Mouse (Mus musculus): ENCODE measurements around the gene Shq1. TPM values are rescaled to one million over a fixed set of nuclear protein-coding genes. Genes with fewer than 3 reads are reported as not detected.

Shq1 gene
- polyA plus RNA-seq, 1 experiment from 2014 or later: 16.1 TPM

DNA sequence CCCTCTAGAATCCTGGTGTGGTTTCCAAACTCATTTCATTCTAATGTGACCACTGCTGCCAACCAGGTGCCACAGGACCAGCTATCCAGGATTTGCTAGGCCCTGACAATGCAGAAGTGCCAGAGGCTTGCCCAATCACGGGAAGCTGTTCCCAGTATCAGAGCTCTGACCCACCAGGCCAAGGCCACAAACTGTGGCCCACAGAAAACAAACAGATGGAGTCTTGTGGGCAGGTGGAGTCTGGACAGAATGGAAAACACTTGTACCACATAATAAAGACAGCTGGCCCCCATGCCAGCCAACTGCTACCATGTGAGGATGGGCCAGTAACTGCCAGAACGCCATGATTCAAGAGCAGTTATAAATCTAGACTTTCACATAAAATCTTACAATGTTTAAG is 89.0 kb downstream of the Shq1 start:
- Histone ChIP-seq H3K36me3 (ENCODE audit: control insufficient read depth, insufficient read depth, low read length) (no peaks in the 10 kb centered on the region), H3K27me3 (ENCODE audit: control insufficient read depth, insufficient read depth, low read length) (no peaks in the 10 kb centered on the region), H3K9ac (ENCODE audit: low read length) (no peak overlapping the region), H3K9me3 (ENCODE audit: control insufficient read depth, low read length) (no peaks in the 10 kb centered on the region), H3K4me3 (ENCODE audit: low read depth, low read length) (no peak overlapping the region), H3K27ac (ENCODE audit: low read depth, low read length) (no peak overlapping the region), H3K4me2 (ENCODE audit: low read depth) (no peak overlapping the region), H3K4me1 (ENCODE audit: control insufficient read depth, insufficient read depth, low read length) (no peaks in the 10 kb centered on the region)
- ATAC-seq (ENCODE audit: insufficient read depth, low FRiP score, low TSS enrichment) (no peak), DNase-seq (ENCODE audit: low spot score) (no peak)
- WGBS: 74% methylated on average over 2 of the region's 2 CpGs

DNA sequence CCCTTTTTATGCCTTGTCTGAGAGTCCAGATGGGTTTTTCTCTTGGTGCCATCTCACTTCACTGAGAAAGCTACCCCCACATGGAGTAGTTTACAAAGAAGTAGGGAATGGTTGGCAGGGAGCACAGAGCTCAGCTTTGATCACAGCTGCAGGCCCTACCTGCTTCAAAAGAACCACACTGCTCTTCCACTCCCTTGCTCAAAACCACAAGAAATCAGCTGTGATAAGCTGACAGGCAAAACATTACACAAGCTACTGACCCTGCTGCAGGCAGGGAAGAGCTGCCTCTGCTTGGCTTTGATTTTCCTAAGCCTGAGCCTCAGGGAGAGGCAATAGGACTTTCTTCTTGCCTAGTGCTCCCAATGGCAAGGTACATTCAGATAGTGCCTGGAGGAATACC is 89.9 kb downstream of the Shq1 start:
- no peaks in the 10 kb centered on the region for H3K4me1 ChIP-seq (ENCODE audit: control insufficient read depth, insufficient read depth, low read length)
- no peak overlapping the region for H3K27ac ChIP-seq (ENCODE audit: low read depth, low read length)
- ATAC-seq (ENCODE audit: insufficient read depth, low FRiP score, low TSS enrichment) (no peak), DNase-seq (ENCODE audit: low spot score) (no peak)
- no peaks in the 10 kb centered on the region for H3K9me3 ChIP-seq (ENCODE audit: control insufficient read depth, low read length)
- peak overlapping the region; percentile 22; the same call in 1 of the 2 replicates for H3K9ac ChIP-seq (ENCODE audit: low read length)
- no peak overlapping the region for H3K4me2 ChIP-seq (ENCODE audit: low read depth)
- H3K4me3 ChIP-seq (ENCODE audit: low read depth, low read length): no peak overlapping the region
- H3K36me3 ChIP-seq (ENCODE audit: control insufficient read depth, insufficient read depth, low read length): no peaks in the 10 kb centered on the region
- no peaks in the 10 kb centered on the region for H3K27me3 ChIP-seq (ENCODE audit: control insufficient read depth, insufficient read depth, low read length)

DNA sequence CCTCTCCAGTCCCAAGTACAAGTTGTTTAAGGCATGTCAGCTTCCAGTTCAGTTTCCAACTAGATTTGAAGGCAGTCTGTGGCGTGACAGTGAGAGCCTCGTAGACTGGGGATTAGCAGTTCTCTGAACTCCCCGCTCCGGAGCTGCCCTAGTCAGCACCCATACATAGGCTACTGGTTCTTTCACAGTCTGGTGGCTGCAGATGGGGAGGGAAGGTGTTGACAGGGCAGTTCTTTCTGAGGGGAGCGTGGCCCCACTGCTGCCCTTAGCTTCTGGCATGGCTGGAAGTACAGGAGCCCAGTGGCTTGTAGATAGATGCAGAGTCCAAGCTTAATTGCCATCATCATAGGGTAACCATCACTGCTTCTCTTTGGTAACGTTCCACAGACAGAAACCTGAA is 93.4 kb downstream of the Shq1 start:
- Histone ChIP-seq H3K27ac (ENCODE audit: low read depth, low read length) (no peak overlapping the region), H3K4me1 (ENCODE audit: control insufficient read depth, insufficient read depth, low read length) (no peaks in the 10 kb centered on the region), H3K4me2 (ENCODE audit: low read depth) (no peak overlapping the region), H3K4me3 (ENCODE audit: low read depth, low read length) (no peak overlapping the region), H3K9ac (ENCODE audit: low read length) (no peak overlapping the region), H3K9me3 (ENCODE audit: control insufficient read depth, low read length) (no peaks in the 10 kb centered on the region), H3K27me3 (ENCODE audit: control insufficient read depth, insufficient read depth, low read length) (no peaks in the 10 kb centered on the region), H3K36me3 (ENCODE audit: control insufficient read depth, insufficient read depth, low read length) (no peaks in the 10 kb centered on the region)
- no peak for ATAC-seq (ENCODE audit: insufficient read depth, low FRiP score, low TSS enrichment)
- 90% methylated on average over 6 of the region's 6 CpGs for whole genome bisulfite sequencing
- no peak for DNase-seq (ENCODE audit: low spot score)

DNA sequence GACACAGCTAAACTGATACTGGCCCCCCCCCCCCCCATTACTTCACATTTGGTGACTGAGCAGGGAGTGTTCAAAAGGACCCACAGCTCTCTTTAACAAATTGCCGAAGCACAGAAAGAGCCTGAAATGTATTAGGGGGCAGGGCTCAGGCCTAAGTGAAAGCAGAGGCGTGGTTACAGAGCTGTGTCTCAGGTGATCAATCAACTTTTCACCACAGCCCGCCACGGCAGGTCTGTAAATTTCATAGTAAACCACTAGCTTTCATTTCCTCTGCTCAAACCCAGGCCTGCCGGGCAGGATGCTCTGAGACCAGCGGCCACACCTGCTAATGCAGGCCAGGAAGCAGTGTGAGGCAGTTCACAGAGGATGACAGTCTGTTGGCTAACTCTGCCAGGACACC is 94.8 kb downstream of the Shq1 start:
- DNase-seq (ENCODE audit: low spot score): no peak
- H3K27ac ChIP-seq (ENCODE audit: low read depth, low read length): no peak overlapping the region
- ATAC-seq (ENCODE audit: insufficient read depth, low FRiP score, low TSS enrichment): no peak
- H3K9me3 ChIP-seq (ENCODE audit: control insufficient read depth, low read length): no peaks in the 10 kb centered on the region
- H3K27me3 ChIP-seq (ENCODE audit: control insufficient read depth, insufficient read depth, low read length): no peaks in the 10 kb centered on the region
- H3K4me1 ChIP-seq (ENCODE audit: control insufficient read depth, insufficient read depth, low read length): no peaks in the 10 kb centered on the region
- no peak overlapping the region for H3K9ac ChIP-seq (ENCODE audit: low read length)
- WGBS: 15% methylated on average over 6 of the region's 6 CpGs
- no peak overlapping the region for H3K4me2 ChIP-seq (ENCODE audit: low read depth)
- no peak overlapping the region for H3K4me3 ChIP-seq (ENCODE audit: low read depth, low read length)
- H3K36me3 ChIP-seq (ENCODE audit: control insufficient read depth, insufficient read depth, low read length): no peaks in the 10 kb centered on the region

DNA sequence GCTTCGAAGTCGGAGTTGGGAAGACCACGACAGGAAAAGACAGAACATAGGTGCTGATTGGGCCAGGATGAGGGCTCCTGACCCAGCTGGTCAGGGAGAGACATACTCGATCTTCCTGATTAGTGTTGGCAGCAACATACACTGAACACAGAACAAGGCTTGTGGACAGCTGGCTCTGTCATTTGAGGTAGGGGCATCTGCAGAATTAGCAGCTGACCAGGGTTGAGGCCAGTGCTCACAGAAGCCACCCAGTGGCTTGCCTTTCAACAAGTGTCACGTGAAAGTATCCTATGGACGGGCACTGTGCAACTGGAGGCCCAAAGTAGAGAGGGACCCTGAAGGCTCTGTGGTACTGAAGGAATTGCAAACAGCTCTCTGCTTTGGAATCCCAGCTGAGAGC is 104.2 kb downstream of the Shq1 start:
- peaks cover 24% of the 10 kb centered on the region for H3K4me1 ChIP-seq (ENCODE audit: control insufficient read depth, insufficient read depth, low read length)
- no peak overlapping the region for H3K4me3 ChIP-seq (ENCODE audit: low read depth, low read length)
- ATAC-seq (ENCODE audit: insufficient read depth, low FRiP score, low TSS enrichment): no peak
- no peak overlapping the region for H3K4me2 ChIP-seq (ENCODE audit: low read depth)
- no peaks in the 10 kb centered on the region for H3K9me3 ChIP-seq (ENCODE audit: control insufficient read depth, low read length)
- H3K27me3 ChIP-seq (ENCODE audit: control insufficient read depth, insufficient read depth, low read length): 0 out of 2 replicates have a peak, but pooled peaks cover 3% of the 10 kb centered on the region
- H3K36me3 ChIP-seq (ENCODE audit: control insufficient read depth, insufficient read depth, low read length): no peaks in the 10 kb centered on the region
- H3K27ac ChIP-seq (ENCODE audit: low read depth, low read length): no peak overlapping the region
- WGBS: 73% methylated on average over 6 of the region's 6 CpGs
- no peak overlapping the region for H3K9ac ChIP-seq (ENCODE audit: low read length)
- no peak for DNase-seq (ENCODE audit: low spot score)

DNA sequence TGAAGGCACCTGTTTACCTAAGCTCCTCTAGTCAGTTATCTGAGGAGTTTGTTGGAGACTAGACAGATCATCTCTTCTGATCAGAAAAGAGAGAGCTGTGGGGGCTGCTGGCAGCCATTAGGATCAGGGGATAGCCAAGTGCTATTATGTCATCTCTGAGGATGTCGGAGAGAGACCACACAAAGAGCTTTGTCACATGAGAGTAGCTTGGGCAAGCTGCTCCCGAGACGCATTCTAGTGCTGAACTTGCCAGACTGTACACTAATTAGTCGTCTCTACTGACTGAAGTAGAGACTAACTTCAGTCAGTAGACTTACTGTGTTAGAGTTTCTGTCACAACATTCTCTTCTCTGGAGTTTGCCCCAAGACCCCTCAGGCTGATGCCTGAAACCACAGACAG is 106.4 kb downstream of the Shq1 start:
- DNase-seq (ENCODE audit: low spot score) (no peak), ATAC-seq (ENCODE audit: insufficient read depth, low FRiP score, low TSS enrichment) (no peak)
- no peaks in the 10 kb centered on the region for H3K36me3 ChIP-seq (ENCODE audit: control insufficient read depth, insufficient read depth, low read length)
- WGBS: 27% methylated on average over 4 of the region's 4 CpGs
- H3K9me3 ChIP-seq (ENCODE audit: control insufficient read depth, low read length): no peaks in the 10 kb centered on the region
- H3K4me2 ChIP-seq (ENCODE audit: low read depth): no peak overlapping the region
- H3K27ac ChIP-seq (ENCODE audit: low read depth, low read length): no peak overlapping the region
- no peak overlapping the region for H3K9ac ChIP-seq (ENCODE audit: low read length)
- H3K4me1 ChIP-seq (ENCODE audit: control insufficient read depth, insufficient read depth, low read length): peaks cover 24% of the 10 kb centered on the region
- H3K27me3 ChIP-seq (ENCODE audit: control insufficient read depth, insufficient read depth, low read length): 0 out of 2 replicates have a peak, but pooled peaks cover 3% of the 10 kb centered on the region
- no peak overlapping the region for H3K4me3 ChIP-seq (ENCODE audit: low read depth, low read length)

DNA sequence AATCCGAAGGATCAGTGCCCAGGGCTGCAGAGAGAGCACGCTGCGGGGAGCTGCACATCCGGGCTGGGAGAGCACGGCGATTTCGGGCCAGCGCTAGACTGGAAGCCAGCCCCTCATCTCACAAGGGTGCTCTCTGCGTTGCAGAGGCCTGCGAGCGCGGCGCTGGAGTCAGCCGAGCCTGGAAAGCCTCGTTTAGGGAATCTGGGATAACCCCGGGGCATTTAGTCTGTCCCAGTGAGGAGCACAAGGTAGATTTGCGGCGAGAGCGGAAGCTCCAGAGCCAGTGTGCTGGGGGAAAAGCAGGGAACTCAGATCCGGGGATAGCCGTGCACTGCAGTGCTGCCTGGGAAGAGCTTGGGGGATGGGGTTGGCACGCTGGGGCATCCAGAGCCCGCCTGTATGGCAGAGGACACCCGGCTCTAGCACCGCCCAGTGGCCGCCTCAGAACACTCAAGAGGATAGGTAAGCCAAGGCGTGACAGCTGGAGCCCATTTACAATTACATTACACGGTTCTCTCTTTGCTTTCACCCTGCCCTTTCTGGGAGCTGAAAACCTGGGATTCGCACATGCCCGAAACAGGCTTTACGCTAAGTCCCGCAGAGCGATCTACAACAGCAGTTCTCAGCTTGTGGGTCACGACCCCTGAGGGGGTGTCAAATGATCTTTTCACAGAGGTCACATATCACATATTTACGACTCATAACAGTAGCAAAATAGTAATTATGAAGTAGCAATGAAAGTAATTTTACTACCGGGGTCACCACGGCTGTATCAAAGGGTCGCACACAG is 107.2 kb downstream of the Shq1 start:
- ATAC-seq (ENCODE audit: insufficient read depth, low FRiP score, low TSS enrichment) (peak; percentile 85), DNase-seq (ENCODE audit: low spot score) (peak; percentile 86)
- Histone ChIP-seq H3K27me3 (ENCODE audit: control insufficient read depth, insufficient read depth, low read length) (0 out of 2 replicates have a peak, but pooled peaks cover 3% of the 10 kb centered on the region), H3K27ac (ENCODE audit: low read depth, low read length) (peak overlapping the region; percentile 77), H3K4me1 (ENCODE audit: control insufficient read depth, insufficient read depth, low read length) (peaks cover 24% of the 10 kb centered on the region), H3K9me3 (ENCODE audit: control insufficient read depth, low read length) (no peaks in the 10 kb centered on the region), H3K4me2 (ENCODE audit: low read depth) (peak overlapping the region; percentile 96), H3K4me3 (ENCODE audit: low read depth, low read length) (peak overlapping the region; percentile 38), H3K36me3 (ENCODE audit: control insufficient read depth, insufficient read depth, low read length) (no peaks in the 10 kb centered on the region), H3K9ac (ENCODE audit: low read length) (peak overlapping the region; percentile 57)
- 4% methylated on average over 38 of the region's 38 CpGs for whole genome bisulfite sequencing

DNA sequence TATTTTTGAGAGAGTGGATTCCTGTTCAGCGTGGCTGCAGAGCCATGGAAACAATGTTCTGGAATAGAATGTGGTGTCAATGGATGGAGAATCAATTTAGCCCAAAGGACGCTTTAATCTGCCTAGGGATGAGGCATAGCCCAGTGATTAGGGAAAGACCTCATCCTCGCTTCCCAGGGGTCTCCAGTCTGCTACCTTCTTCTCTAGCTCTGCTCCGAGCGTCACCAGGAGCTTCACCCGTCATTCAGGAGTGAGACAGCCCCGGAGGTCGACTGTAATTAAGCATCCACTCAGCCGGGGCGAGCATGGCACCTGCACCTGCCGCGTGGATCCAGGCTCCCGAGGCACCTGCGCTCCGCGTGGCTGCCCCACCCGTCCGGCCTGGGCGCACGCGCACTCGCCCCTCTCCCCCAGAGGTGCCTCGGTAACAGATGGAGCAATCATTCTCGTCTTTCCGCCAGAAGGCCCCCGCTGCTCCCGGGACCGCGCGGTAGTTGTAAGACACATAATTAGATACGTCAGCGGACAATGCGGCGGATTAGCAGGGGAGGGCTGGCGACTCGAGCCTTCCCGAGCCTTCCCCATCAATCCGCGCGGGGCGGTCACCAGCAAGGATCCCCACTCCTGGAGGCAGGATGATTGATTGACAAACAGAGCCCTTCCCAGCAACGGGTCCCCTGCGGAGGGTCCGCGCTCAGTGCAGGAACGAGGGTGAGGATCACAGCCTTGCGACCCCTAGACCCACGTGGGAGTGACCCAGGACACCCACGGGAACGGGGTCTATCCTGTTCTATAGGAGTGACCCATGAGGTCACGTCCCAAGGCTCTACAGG is 108.0 kb downstream of the Shq1 start:
- Histone ChIP-seq H3K27ac (ENCODE audit: low read depth, low read length) (peak overlapping the region; percentile 77), H3K4me1 (ENCODE audit: control insufficient read depth, insufficient read depth, low read length) (peaks cover 24% of the 10 kb centered on the region), H3K4me2 (ENCODE audit: low read depth) (peak overlapping the region; percentile 96), H3K36me3 (ENCODE audit: control insufficient read depth, insufficient read depth, low read length) (no peaks in the 10 kb centered on the region), H3K27me3 (ENCODE audit: control insufficient read depth, insufficient read depth, low read length) (0 out of 2 replicates have a peak, but pooled peaks cover 3% of the 10 kb centered on the region), H3K9me3 (ENCODE audit: control insufficient read depth, low read length) (no peaks in the 10 kb centered on the region), H3K4me3 (ENCODE audit: low read depth, low read length) (peak overlapping the region; percentile 38), H3K9ac (ENCODE audit: low read length) (peak overlapping the region; percentile 57)
- ATAC-seq (ENCODE audit: insufficient read depth, low FRiP score, low TSS enrichment): peak; percentile 78
- WGBS: under 1% methylated on average over 50 of the region's 51 CpGs
- peak; percentile 77 for DNase-seq (ENCODE audit: low spot score)
